Mouse (Mus musculus) limb, embryonic 14.5 days (tissue): ENCODE measurements at regions not wholly inside any gene's neighbourhood (a gene's known extent, or its start where the extent isn't known, plus 50 kb on each side); places are given as distances from the start of the nearest gene placed in this dataset.

Experiments used
- ATAC-seq: fragments of 200-750 bp; cut with Nextera tagmentation; 2 replicates; pipeline ENCODE4 v1.8.0; 2017; ENCODE audit warnings: low read depth, moderate number of reproducible peaks, moderate TSS enrichment; ENCODE audit not compliant: low FRiP score
- DNase-seq: peaks from one replicate; pipeline ENCODE4 v3.0.0-alpha.2; 2015; ENCODE audit warnings: low spot score
- H3K27ac ChIP-seq: fragments of 300-500 bp; sonication (generic); replicated peaks from 2 replicates; pipeline ENCODE4 v1.5.1; 2014; ENCODE audit warnings: low read depth, mild to moderate bottlenecking, low read length, moderate library complexity, mixed read lengths
- H3K27me3 ChIP-seq: fragments of 300-500 bp; sonication (generic); 2 replicates; pipeline ENCODE4 v1.6.1; 2014; ENCODE audit warnings: low read length, mixed read lengths; ENCODE audit not compliant: control insufficient read depth, insufficient read depth
- H3K36me3 ChIP-seq: fragments of 300-500 bp; sonication (generic); 2 replicates; pipeline ENCODE4 v1.6.1; 2014; ENCODE audit warnings: mild to moderate bottlenecking, low read length, moderate library complexity, mixed read lengths; ENCODE audit not compliant: control insufficient read depth, insufficient read depth
- H3K4me1 ChIP-seq: fragments of 300-500 bp; sonication (generic); 2 replicates; pipeline ENCODE4 v1.6.1; 2014; ENCODE audit warnings: antibody characterized with exemption, low read length, mixed read lengths; ENCODE audit not compliant: control insufficient read depth, insufficient read depth
- H3K4me2 ChIP-seq: fragments of 300-500 bp; sonication (generic); replicated peaks from 2 replicates; pipeline ENCODE4 v1.6.1; 2014; ENCODE audit warnings: low read depth, mild to moderate bottlenecking, low read length, moderate library complexity; ENCODE audit not compliant: severe bottlenecking
- H3K4me3 ChIP-seq: fragments of 300-500 bp; sonication (generic); replicated peaks from 2 replicates; pipeline ENCODE4 v1.5.1; 2014; ENCODE audit warnings: low read length
- H3K9ac ChIP-seq: fragments of 300-500 bp; sonication (generic); 2 replicates; pipeline ENCODE4 v1.6.1; 2014; ENCODE audit warnings: mild to moderate bottlenecking, low read depth, low read length, moderate library complexity; ENCODE audit not compliant: severe bottlenecking
- H3K9me3 ChIP-seq: fragments of 300-500 bp; sonication (generic); 2 replicates; pipeline ENCODE4 v1.6.1; 2016; ENCODE audit warnings: low read length; ENCODE audit not compliant: control insufficient read depth
- POLR2A ChIP-seq: fragments of 200-500 bp; IDR thresholded peaks from 2 replicates; pipeline ENCODE4 v1.8.0; 2012; ENCODE audit warnings: inconsistent platforms, mild to moderate bottlenecking, moderate library complexity, borderline replicate concordance; ENCODE audit not compliant: insufficient read depth, insufficient read length; ENCODE audit errors: extremely low read depth
- WGBS: fragments of 180-500 bp; shearing (Covaris S2); extraction: QIAGEN DNeasy Blood & Tissue Kit; methylation state at CpG from one replicate; pipeline ENCODE4 v1.1.7; 2014; 5-methylcytosine and 5-hydroxymethylcytosine counted together

- no peaks in the 10 kb centered on the region for H3K4me1 ChIP-seq
- H3K4me2 ChIP-seq: no peak overlapping the region
- H3K27ac ChIP-seq: no peak overlapping the region
- no peaks in the 10 kb centered on the region for H3K27me3 ChIP-seq
- H3K36me3 ChIP-seq: no peaks in the 10 kb centered on the region
- ATAC-seq (no peak), DNase-seq (no peak)
- H3K9me3 ChIP-seq: no peaks in the 10 kb centered on the region
- H3K4me3 ChIP-seq: no peak overlapping the region
- WGBS: 78% methylated on average over 4 of the region's 4 CpGs
- H3K9ac ChIP-seq: no peak overlapping the region
- TF ChIP-seq POLR2A: no peak
Observed at GRCm38 (mm10) chr13:58704141-58704540, 93.5 kb upstream of the Slc28a3 start.

GRCm38 (mm10) chr13:58716584-58716983 lies 89.8 kb upstream of the Ntrk2 start:
- DNase-seq (no peak), ATAC-seq (no peak)
- no peaks in the 10 kb centered on the region for H3K4me1 ChIP-seq
- no peak overlapping the region for H3K9ac ChIP-seq
- H3K4me2 ChIP-seq: no peak overlapping the region
- TF ChIP-seq POLR2A: no peak
- WGBS: 81% methylated on average over 1 of the region's 1 CpGs
- H3K36me3 ChIP-seq: no peaks in the 10 kb centered on the region
- no peaks in the 10 kb centered on the region for H3K27me3 ChIP-seq
- no peaks in the 10 kb centered on the region for H3K9me3 ChIP-seq
- no peak overlapping the region for H3K27ac ChIP-seq
- H3K4me3 ChIP-seq: no peak overlapping the region

- ATAC-seq (no peak), DNase-seq (no peak)
- no peaks in the 10 kb centered on the region for H3K27me3 ChIP-seq
- H3K9ac ChIP-seq: no peak overlapping the region
- no peaks in the 10 kb centered on the region for H3K36me3 ChIP-seq
- TF ChIP-seq POLR2A: no peak
- whole genome bisulfite sequencing: 11% methylated on average over 6 of the region's 6 CpGs
- H3K4me1 ChIP-seq: peaks cover 4% of the 10 kb centered on the region; the same call in 1 of the 2 replicates
- no peak overlapping the region for H3K27ac ChIP-seq
- H3K4me2 ChIP-seq: no peak overlapping the region
- no peaks in the 10 kb centered on the region for H3K9me3 ChIP-seq
- H3K4me3 ChIP-seq: no peak overlapping the region
Observed at GRCm38 (mm10) chr13:58730500-58731105, 75.8 kb upstream of the Ntrk2 start.

GRCm38 (mm10) chr13:58732776-58733175 lies 73.6 kb upstream of the Ntrk2 start:
- H3K4me1 ChIP-seq: peaks cover 4% of the 10 kb centered on the region; the same call in 1 of the 2 replicates
- H3K4me3 ChIP-seq: no peak overlapping the region
- H3K9ac ChIP-seq: no peak overlapping the region
- H3K27me3 ChIP-seq: no peaks in the 10 kb centered on the region
- no peak overlapping the region for H3K4me2 ChIP-seq
- H3K27ac ChIP-seq: no peak overlapping the region
- H3K36me3 ChIP-seq: no peaks in the 10 kb centered on the region
- TF ChIP-seq POLR2A: no peak
- no peak for DNase-seq
- no peaks in the 10 kb centered on the region for H3K9me3 ChIP-seq
- no peak for ATAC-seq
- WGBS: 51% methylated on average over 3 of the region's 3 CpGs

- no peak overlapping the region for H3K27ac ChIP-seq
- TF ChIP-seq POLR2A: no peak
- no peaks in the 10 kb centered on the region for H3K9me3 ChIP-seq
- peaks cover 4% of the 10 kb centered on the region; the same call in 1 of the 2 replicates for H3K4me1 ChIP-seq
- no peak overlapping the region for H3K9ac ChIP-seq
- H3K27me3 ChIP-seq: no peaks in the 10 kb centered on the region
- no peak for DNase-seq
- WGBS: 95% methylated on average over 6 of the region's 6 CpGs
- no peak overlapping the region for H3K4me3 ChIP-seq
- H3K4me2 ChIP-seq: no peak overlapping the region
- H3K36me3 ChIP-seq: no peaks in the 10 kb centered on the region
- no peak for ATAC-seq
Observed at GRCm38 (mm10) chr13:58733615-58734014, 72.8 kb upstream of the Ntrk2 start.
